Mouse (Mus musculus) lung, postnatal 36 days (tissue): ENCODE measurements around the gene Glp2r.

Experiments
- DNase-seq: peaks from one replicate; pipeline ENCODE4 v3.0.0; 2022; ENCODE audit warnings: mixed read lengths

Gene Glp2r

GRCm38 (mm10) chr11:67771053-67771452, at the start of gene Glp2r:
Gene Glp2r (minus strand): TSS chr11:67771153.
- no peak for DNase-seq

GRCm38 (mm10) chr11:67820221-67820620, 49.3 kb upstream of the Glp2r start:
- DNase-seq = peak; percentile 61

- peak; percentile 65 for DNase-seq
Measured at GRCm38 (mm10) chr11:67819604-67820003, 48.7 kb upstream of the Glp2r start.

- DNase-seq = no peak
Measured at GRCm38 (mm10) chr11:67811535-67811934, 40.6 kb upstream of the Glp2r start.

- no peak for DNase-seq
Measured at GRCm38 (mm10) chr11:67808051-67808450, 37.1 kb upstream of the Glp2r start.

GRCm38 (mm10) chr11:67806832-67807597, 36.1 kb upstream of the Glp2r start:
- no peak for DNase-seq

GRCm38 (mm10) chr11:67805538-67805937, 34.6 kb upstream of the Glp2r start:
- no peak for DNase-seq

- DNase-seq = no peak
Measured at GRCm38 (mm10) chr11:67801169-67801568, 30.2 kb upstream of the Glp2r start.

- DNase-seq = no peak
Measured at GRCm38 (mm10) chr11:67800130-67800723, 29.3 kb upstream of the Glp2r start.

- DNase-seq = no peak
Measured at GRCm38 (mm10) chr11:67797931-67798330, 27.0 kb upstream of the Glp2r start, which contains the start of gene Dhrs7c. Gene Dhrs7c (plus strand): TSS chr11:67798187.

GRCm38 (mm10) chr11:67790182-67790581, 19.2 kb upstream of the Glp2r start:
- DNase-seq = no peak

- no peak for DNase-seq
Measured at GRCm38 (mm10) chr11:67774379-67774778, 3.4 kb upstream of the Glp2r start, which contains the start of gene Gsg1l2. Gene Gsg1l2 (plus strand): TSS chr11:67774608.

GRCm38 (mm10) chr11:67772577-67772976, 1.6 kb upstream of the Glp2r start:
- peak; percentile 46 for DNase-seq

- no peak for DNase-seq
Measured at GRCm38 (mm10) chr11:67771691-67772090, 738 bp upstream of the Glp2r start.

GRCm38 (mm10) chr11:67757373-67758167, 13.4 kb downstream of the Glp2r start:
- peak; percentile 4 for DNase-seq

GRCm38 (mm10) chr11:67756287-67756686, 14.7 kb downstream of the Glp2r start:
- DNase-seq = no peak

- DNase-seq = no peak
Measured at GRCm38 (mm10) chr11:67741569-67741968, 29.4 kb downstream of the Glp2r start.

GRCm38 (mm10) chr11:67738846-67739490, 32.0 kb downstream of the Glp2r start:
- no peak for DNase-seq

GRCm38 (mm10) chr11:67738345-67738744, 32.6 kb downstream of the Glp2r start:
- no peak for DNase-seq

- DNase-seq = no peak
Measured at GRCm38 (mm10) chr11:67734597-67734996, 36.4 kb downstream of the Glp2r start.

- no peak for DNase-seq
Measured at GRCm38 (mm10) chr11:67733726-67734125, 37.2 kb downstream of the Glp2r start.

GRCm38 (mm10) chr11:67731056-67731455, 39.9 kb downstream of the Glp2r start:
- no peak for DNase-seq

- DNase-seq = no peak
Measured at GRCm38 (mm10) chr11:67728726-67729125, 42.2 kb downstream of the Glp2r start.
